Mouse (Mus musculus) embryonic fibroblast, embryonic 13.5 days (primary cell): ENCODE results near the gene Hps4.
A peak's percentile ranks its signal among the peaks of the same experiment; 100 is the strongest.

Source experiments
- CTCF ChIP-seq: IDR thresholded peaks from 2 replicates; pipeline ENCODE4 v1.5.1; 2011; ENCODE audit warnings: mild to moderate bottlenecking, control low read depth, low read length, moderate library complexity, borderline replicate concordance; ENCODE audit not compliant: insufficient read depth
- POLR2A ChIP-seq: IDR thresholded peaks from 2 replicates; pipeline ENCODE4 v1.6.1; 2011; ENCODE audit warnings: low read depth, mild to moderate bottlenecking, control low read depth, low read length, moderate library complexity

DNA sequence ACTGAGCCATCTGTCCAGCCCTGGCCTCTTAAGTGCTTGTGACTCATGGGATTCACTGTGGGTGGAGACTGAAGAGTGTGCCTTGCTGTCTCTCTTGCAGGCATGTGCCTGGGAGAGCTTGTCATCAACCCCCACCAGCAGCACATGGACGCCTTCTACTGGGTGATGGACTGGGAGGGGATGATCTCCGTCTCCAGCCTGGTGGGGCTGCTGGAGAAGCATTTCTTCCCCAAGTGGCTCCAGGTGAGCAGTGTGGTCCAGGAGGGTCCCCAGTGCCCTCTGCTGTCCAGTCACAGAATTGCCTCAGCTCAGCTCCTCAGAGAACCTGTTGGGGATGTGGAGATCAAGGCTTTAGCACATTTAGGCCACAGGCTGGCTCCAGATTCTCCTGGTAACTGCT, 7.4 kb upstream of the Hps4 start:
- TF ChIP-seq POLR2A (no peak), CTCF (peak; percentile 60; the same call in 1 of the 2 replicates)
